Mouse (Mus musculus) liver, embryonic 15.5 days (tissue): ENCODE results near the gene Radil. TPM values are rescaled to one million over a fixed set of nuclear protein-coding genes. Genes with fewer than 3 reads are reported as not detected.

Experiments used
- ATAC-seq: fragments of 200-750 bp; cut with Nextera tagmentation; 2 replicates; pipeline ENCODE4 v1.8.0; 2017; ENCODE audit warnings: moderate number of reproducible peaks, mild to moderate bottlenecking, moderate library complexity; ENCODE audit not compliant: insufficient read depth
- H3K27ac ChIP-seq: fragments of 300-500 bp; sonication (generic); replicated peaks from 2 replicates; pipeline ENCODE4 v1.5.1; 2015; ENCODE audit warnings: mild to moderate bottlenecking, inconsistent platforms
- H3K27me3 ChIP-seq: fragments of 300-500 bp; sonication (generic); 2 replicates; pipeline ENCODE4 v1.6.1; 2015; ENCODE audit warnings: mild to moderate bottlenecking, inconsistent platforms
- H3K36me3 ChIP-seq: fragments of 300-500 bp; sonication (generic); replicated peaks from 2 replicates; pipeline ENCODE4 v1.6.1; 2015; ENCODE audit warnings: moderate library complexity, mild to moderate bottlenecking, inconsistent platforms
- H3K4me1 ChIP-seq: fragments of 300-500 bp; sonication (generic); replicated peaks from 2 replicates; pipeline ENCODE4 v1.6.1; 2015; ENCODE audit warnings: inconsistent platforms
- H3K4me2 ChIP-seq: fragments of 300-500 bp; sonication (generic); 2 replicates; pipeline ENCODE4 v1.6.1; 2015; ENCODE audit warnings: moderate library complexity, mild to moderate bottlenecking, inconsistent platforms
- H3K4me3 ChIP-seq: fragments of 300-500 bp; sonication (generic); replicated peaks from 2 replicates; pipeline ENCODE4 v1.5.1; 2015; ENCODE audit warnings: mild to moderate bottlenecking, inconsistent platforms
- H3K9ac ChIP-seq: fragments of 300-500 bp; sonication (generic); 2 replicates; pipeline ENCODE4 v1.6.1; 2015; ENCODE audit warnings: moderate library complexity, mild to moderate bottlenecking, inconsistent platforms
- H3K9me3 ChIP-seq: fragments of 300-500 bp; sonication (generic); replicated peaks from 2 replicates; pipeline ENCODE4 v1.6.1; 2016; ENCODE audit warnings: inconsistent platforms
- WGBS: fragments of 180-500 bp; shearing (Covaris S2); methylation state at CpG from one replicate; pipeline ENCODE4 v1.1.7; 2015; ENCODE audit warnings: mixed read lengths; ENCODE audit not compliant: insufficient replicate concordance; 5-methylcytosine and 5-hydroxymethylcytosine counted together
- polyA plus RNA-seq: library from polyadenylated mRNA; unstranded; fragments of >200 nt; fragmentation: Nextera tagmentation; extraction: Ambion mirVana; gene quantifications from 2 replicates; pipeline ENCODE4 v1.2.1, GENCODE M21; 2015

The Radil gene
- polyA plus RNA-seq, 1 experiment from 2014 or later, result 0.10 TPM

DNA sequence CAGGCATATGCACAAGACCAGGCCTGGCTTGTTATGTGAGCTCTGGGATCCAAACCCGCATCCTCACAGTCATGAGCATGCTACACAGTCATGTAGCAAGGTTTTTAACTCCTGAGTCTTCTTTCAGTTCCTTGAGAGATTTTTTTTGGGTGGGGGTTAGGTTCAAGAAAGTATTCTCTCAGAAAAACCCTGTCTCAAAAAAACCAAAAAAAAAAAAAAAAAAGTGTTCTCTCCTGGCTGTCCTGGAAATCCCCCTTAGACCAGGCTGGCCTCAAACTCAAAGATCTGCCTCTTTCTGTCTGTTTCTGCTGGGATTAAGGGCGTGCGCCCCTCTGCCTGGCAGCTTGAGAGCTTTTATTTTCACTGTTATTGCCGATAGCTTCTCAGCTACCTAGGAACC, 15.5 kb downstream of the Radil start:
- Histone ChIP-seq H3K4me1 (no peaks in the 10 kb centered on the region), H3K4me3 (no peak overlapping the region), H3K27ac (no peak overlapping the region), H3K4me2 (no peak overlapping the region), H3K36me3 (no peaks in the 10 kb centered on the region), H3K9me3 (no peaks in the 10 kb centered on the region), H3K27me3 (peaks cover 10% of the 10 kb centered on the region), H3K9ac (no peak overlapping the region)
- no peak for ATAC-seq
- 54% methylated on average over 4 of the region's 4 CpGs for WGBS

- no peak within 1 kb of the TSS for H3K4me2 ChIP-seq
- H3K27me3 ChIP-seq, result peaks cover 45% of the 10 kb centered on the region
- no peak for ATAC-seq
- no peak within 1 kb of the TSS for H3K27ac ChIP-seq
- no peaks in the 10 kb centered on the region for H3K36me3 ChIP-seq
- H3K9ac ChIP-seq, result no peak within 1 kb of the TSS
- no peak within 1 kb of the TSS for H3K4me3 ChIP-seq
- H3K4me1 ChIP-seq, result no peaks in the 10 kb centered on the region
- H3K9me3 ChIP-seq, result no peaks in the 10 kb centered on the region
- WGBS, result 49% methylated on average over 41 of the region's 41 CpGs
Measured at GRCm38 (mm10) chr5:142529915-142530314, 21.0 kb downstream of the Radil start, which contains the start of gene Papolb. Papolb (minus strand) TSS chr5:142530076.

- Histone ChIP-seq H3K27ac (no peak overlapping the region), H3K9ac (no peak overlapping the region), H3K4me2 (no peak overlapping the region), H3K4me3 (no peak overlapping the region), H3K36me3 (no peaks in the 10 kb centered on the region), H3K27me3 (peaks cover 31% of the 10 kb centered on the region), H3K4me1 (0 out of 2 replicates have a peak, but pooled peaks cover 4% of the 10 kb centered on the region), H3K9me3 (no peaks in the 10 kb centered on the region)
- WGBS, result 53% methylated on average over 8 of the region's 8 CpGs
- no peak for ATAC-seq
Measured at GRCm38 (mm10) chr5:142524711-142525464, 26.0 kb downstream of the Radil start.

DNA sequence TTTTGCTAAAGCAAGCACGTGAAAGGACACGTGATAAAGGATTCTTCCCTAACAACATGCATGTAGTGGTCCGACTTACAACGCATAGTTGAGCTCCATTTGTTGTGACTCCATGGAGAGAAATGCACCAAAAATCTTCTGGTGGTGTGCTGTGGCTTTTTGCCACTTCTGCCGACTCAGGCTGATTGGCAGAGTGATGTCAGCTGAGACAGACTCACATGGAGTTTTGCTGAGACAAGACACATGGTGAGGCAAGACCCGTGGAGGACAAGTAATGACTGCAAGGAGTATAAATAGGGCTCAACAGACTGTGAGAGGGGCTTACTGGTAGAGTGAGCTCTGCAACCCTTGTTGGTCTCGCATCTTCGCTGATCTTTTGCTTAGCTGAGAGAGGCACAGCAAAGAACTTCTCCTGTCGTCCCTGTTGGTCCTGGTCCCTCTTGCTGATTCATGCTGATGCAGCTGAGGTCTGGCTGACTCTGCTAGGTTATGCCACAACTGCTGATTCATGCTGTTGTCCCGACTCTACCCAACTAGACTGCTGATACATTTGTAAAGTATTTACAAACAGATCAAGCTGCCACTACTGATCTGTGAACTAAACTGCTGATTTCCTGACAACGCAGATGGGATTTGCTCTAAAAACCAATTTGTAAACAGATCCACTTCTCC, 29.6 kb downstream of the Radil start:
- H3K9me3 ChIP-seq, result no peaks in the 10 kb centered on the region
- no peak overlapping the region for H3K9ac ChIP-seq
- H3K27me3 ChIP-seq, result peaks cover 7% of the 10 kb centered on the region; the same call in 1 of the 2 replicates
- H3K27ac ChIP-seq, result peak overlapping the region; percentile 64
- H3K4me3 ChIP-seq, result no peak overlapping the region
- 0 out of 2 replicates have a peak, but pooled peaks cover 4% of the 10 kb centered on the region for H3K4me1 ChIP-seq
- 50% methylated on average over 11 of the region's 11 CpGs for WGBS
- peak; percentile 89 for ATAC-seq
- no peak overlapping the region; the same call in 1 of the 2 replicates for H3K4me2 ChIP-seq
- no peaks in the 10 kb centered on the region for H3K36me3 ChIP-seq

DNA sequence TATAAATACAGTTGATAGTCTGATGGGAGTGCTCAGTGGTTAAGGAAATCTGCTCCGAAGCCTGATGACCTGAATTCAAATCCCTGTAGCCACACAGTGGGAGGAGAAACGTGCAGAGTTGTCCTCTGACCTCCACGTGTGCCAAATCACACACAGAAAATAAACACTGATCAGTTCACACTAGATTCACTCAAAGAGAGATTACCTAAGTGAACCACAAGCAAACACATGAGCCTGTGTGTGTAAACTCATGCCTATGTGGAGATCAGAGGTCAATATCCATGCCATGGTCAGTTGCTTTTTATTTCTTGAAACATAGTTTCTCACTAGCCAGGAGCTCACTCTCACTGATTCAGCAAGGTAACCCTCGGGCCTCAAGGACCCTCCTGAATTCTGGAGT, 30.5 kb downstream of the Radil start:
- Histone ChIP-seq H3K4me3 (no peak overlapping the region), H3K27me3 (peaks cover 5% of the 10 kb centered on the region; the same call in 1 of the 2 replicates), H3K4me2 (no peak overlapping the region), H3K27ac (peak overlapping the region; percentile 45; the same call in 1 of the 2 replicates), H3K4me1 (0 out of 2 replicates have a peak, but pooled peaks cover 4% of the 10 kb centered on the region), H3K36me3 (no peaks in the 10 kb centered on the region), H3K9me3 (no peaks in the 10 kb centered on the region), H3K9ac (no peak overlapping the region)
- 58% methylated on average over 4 of the region's 4 CpGs for WGBS
- ATAC-seq, result no peak

- H3K27ac ChIP-seq, result no peak overlapping the region
- ATAC-seq, result no peak
- no peaks in the 10 kb centered on the region for H3K27me3 ChIP-seq
- 37% methylated on average over 6 of the region's 6 CpGs for WGBS
- no peak overlapping the region for H3K4me2 ChIP-seq
- no peaks in the 10 kb centered on the region for H3K9me3 ChIP-seq
- H3K4me3 ChIP-seq, result no peak overlapping the region
- no peak overlapping the region for H3K9ac ChIP-seq
- no peaks in the 10 kb centered on the region for H3K36me3 ChIP-seq
- 0 out of 2 replicates have a peak, but pooled peaks cover 4% of the 10 kb centered on the region for H3K4me1 ChIP-seq
Measured at GRCm38 (mm10) chr5:142518973-142519372, 31.9 kb downstream of the Radil start.

DNA sequence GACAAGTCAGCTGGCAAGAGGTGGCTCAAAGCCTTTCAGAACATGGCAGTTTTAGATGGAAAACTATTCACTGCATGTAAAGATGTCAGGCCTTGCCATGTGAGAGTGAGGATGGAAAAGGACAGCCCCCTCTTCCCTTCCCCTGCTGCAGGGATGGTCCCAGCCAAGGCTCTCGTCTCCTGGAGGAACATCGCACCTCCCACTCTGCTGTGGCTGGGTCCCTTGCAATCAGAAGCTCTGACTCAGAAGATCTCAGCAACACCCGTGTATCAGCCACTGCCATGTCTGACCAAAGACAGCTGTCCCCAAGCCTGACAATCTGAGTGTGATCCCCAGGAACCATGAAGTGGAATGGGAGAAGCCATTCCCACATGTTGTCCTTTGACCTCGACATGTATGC, 38.8 kb downstream of the Radil start:
- WGBS, result 59% methylated on average over 4 of the region's 4 CpGs
- no peaks in the 10 kb centered on the region for H3K4me1 ChIP-seq
- no peak overlapping the region for H3K4me3 ChIP-seq
- no peaks in the 10 kb centered on the region for H3K36me3 ChIP-seq
- ATAC-seq, result no peak
- H3K9me3 ChIP-seq, result no peaks in the 10 kb centered on the region
- no peak overlapping the region for H3K9ac ChIP-seq
- H3K27me3 ChIP-seq, result no peaks in the 10 kb centered on the region
- no peak overlapping the region for H3K4me2 ChIP-seq
- H3K27ac ChIP-seq, result no peak overlapping the region

GRCm38 (mm10) chr5:142510061-142510414, 40.9 kb downstream of the Radil start:
- 59% methylated on average over 7 of the region's 7 CpGs for WGBS
- no peak for ATAC-seq
- Histone ChIP-seq H3K9ac (no peak overlapping the region), H3K4me3 (no peak overlapping the region), H3K27me3 (no peaks in the 10 kb centered on the region), H3K27ac (no peak overlapping the region), H3K4me1 (no peaks in the 10 kb centered on the region), H3K36me3 (no peaks in the 10 kb centered on the region), H3K9me3 (no peaks in the 10 kb centered on the region), H3K4me2 (no peak overlapping the region)

DNA sequence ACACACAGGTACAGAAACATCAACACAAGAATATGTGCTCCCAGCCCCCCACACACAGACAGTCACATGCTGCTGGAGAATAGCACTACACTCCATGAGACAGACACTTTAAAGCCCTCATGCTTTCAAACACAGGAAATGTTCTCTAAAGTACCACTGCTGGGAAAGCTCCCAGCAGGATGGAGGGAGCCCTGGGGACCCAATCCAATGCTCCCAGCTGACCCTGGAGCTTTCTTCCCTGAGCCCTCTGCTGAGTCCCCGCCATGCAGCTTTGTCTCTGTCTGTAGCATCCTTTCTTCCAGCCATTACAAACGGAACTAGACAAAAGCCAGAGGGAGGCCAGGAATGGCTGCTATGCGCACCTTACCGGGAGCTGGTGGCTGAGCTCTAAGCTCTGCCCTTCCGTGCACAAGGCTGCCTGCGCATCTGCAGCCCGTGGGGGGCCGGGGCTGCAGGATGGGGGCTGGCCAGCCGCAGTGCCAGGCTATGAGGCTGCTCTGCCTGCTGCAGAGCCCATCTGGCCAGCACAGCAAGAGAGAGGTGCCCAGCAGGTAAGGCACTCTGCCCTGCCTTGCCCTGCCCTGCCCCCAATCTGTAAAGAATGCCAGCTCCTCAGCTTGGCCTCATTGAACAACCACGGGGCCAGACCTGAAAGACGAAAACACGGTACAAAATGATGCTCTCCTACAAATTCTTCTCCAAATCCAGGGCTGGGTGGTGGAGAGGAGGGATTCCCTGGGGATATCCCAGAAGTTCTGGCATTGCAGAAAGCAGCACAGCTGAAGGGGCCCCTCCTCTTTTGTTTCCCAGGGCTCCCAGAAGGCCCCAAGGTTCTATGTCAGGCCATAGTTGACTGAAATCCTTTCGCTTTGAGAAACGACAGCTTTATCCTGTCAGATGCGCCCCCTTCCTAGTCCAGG, 41.5 kb downstream of the Radil start:
- Histone ChIP-seq H3K4me1 (no peaks in the 10 kb centered on the region), H3K9me3 (no peaks in the 10 kb centered on the region), H3K4me3 (no peak overlapping the region), H3K27me3 (no peaks in the 10 kb centered on the region), H3K9ac (no peak overlapping the region), H3K36me3 (no peaks in the 10 kb centered on the region), H3K4me2 (no peak overlapping the region), H3K27ac (no peak overlapping the region)
- WGBS, result 42% methylated on average over 15 of the region's 15 CpGs
- ATAC-seq, result no peak

- no peak overlapping the region for H3K9ac ChIP-seq
- no peak overlapping the region for H3K4me3 ChIP-seq
Measured at GRCm38 (mm10) chr5:142505695-142506423, 45.0 kb downstream of the Radil start.

More at GRCm38 (mm10) chr5:142505695-142506423, 45.0 kb downstream of the Radil start:
- 43% methylated on average over 3 of the region's 3 CpGs for WGBS
- no peak overlapping the region for H3K27ac ChIP-seq
- no peak overlapping the region for H3K4me2 ChIP-seq
- H3K9me3 ChIP-seq, result no peaks in the 10 kb centered on the region
- H3K27me3 ChIP-seq, result no peaks in the 10 kb centered on the region
- no peaks in the 10 kb centered on the region for H3K36me3 ChIP-seq
- no peak for ATAC-seq
- no peaks in the 10 kb centered on the region for H3K4me1 ChIP-seq
